Mouse (Mus musculus) forebrain, embryonic 15.5 days (tissue): ENCODE data around the gene Ube2l3. TPM values are rescaled to one million over a fixed set of nuclear protein-coding genes. Genes with fewer than 3 reads are reported as not detected.
A peak's percentile ranks its signal among the peaks of the same experiment; 100 is the strongest.

ENCODE experiments used
- microRNA counts: library from miRNA; unstranded; fragments of <30 nt; microRNA quantifications from one replicate; lab custom pipeline; 2016
- microRNA-seq: library from miRNA; unstranded; fragments of <30 nt; microRNA quantifications from one replicate; pipeline ENCODE4, GENCODE M21; 2016
- polyA plus RNA-seq: library from polyadenylated mRNA; unstranded; fragments of >200 nt; fragmentation: Nextera tagmentation; extraction: Ambion mirVana; gene quantifications from 2 replicates; pipeline ENCODE4 v1.2.1, GENCODE M21; 2015

Ube2l3 gene
- polyA plus RNA-seq, 1 experiment from 2014 or later = 307 TPM

MicroRNA genes within 50 kb of the gene (microRNA counts, 519-probe panel; counts per million panel counts)
- microRNA mmu-miR-130b (lab: Ali Mortazavi, UCI) (3,700 counts per million, percentile 89 among the panel's probes with 10 or more counts), microRNA mmu-miR-301b (lab: Ali Mortazavi, UCI) (2,897 counts per million, percentile 69 among the panel's probes with 10 or more counts)

Small RNA genes lying within 50 kb of the gene (microRNA-seq; reads per million reads assigned to microRNA genes)
- gene Mir130b (5,271 reads per million, percentile 91 among the genes with 10 or more reads in this experiment), gene Mir301b (136 reads per million, percentile 57 among the genes with 10 or more reads in this experiment)

Other genes starting within 250 kb of the Ube2l3 start
- gene Mapk1, start 219.3 kb downstream of the Ube2l3 start, polyA plus RNA-seq = 186 and 193 TPM in 2 replicates
- 181 and 183 TPM in 2 replicates for gene Ypel1, start 133.0 kb downstream of the Ube2l3 start, polyA plus RNA-seq
- gene Ppil2, start 91.4 kb downstream of the Ube2l3 start, polyA plus RNA-seq = 161 and 162 TPM in 2 replicates
- gene 2610318N02Rik, start 77.5 kb downstream of the Ube2l3 start, polyA plus RNA-seq = 27.1 and 30.1 TPM in 2 replicates
- 43.4 and 47.2 TPM in 2 replicates for gene Sdf2l1, start 70.3 kb downstream of the Ube2l3 start, polyA plus RNA-seq
- gene Ydjc, start 58.0 kb downstream of the Ube2l3 start, polyA plus RNA-seq = 23.1 and 26.3 TPM in 2 replicates
- gene Ccdc116, start 55.4 kb downstream of the Ube2l3 start, polyA plus RNA-seq = 1.3 TPM in 2 replicates
- 1.7 TPM in 2 replicates for gene Rimbp3, start 6.0 kb upstream of the Ube2l3 start, polyA plus RNA-seq
- gene Hic2, start 30.9 kb upstream of the Ube2l3 start, polyA plus RNA-seq = 8.6 and 8.8 TPM in 2 replicates
- gene Tmem191c, start 73.4 kb upstream of the Ube2l3 start, polyA plus RNA-seq = 23.6 and 24.0 TPM in 2 replicates
- gene Serpind1, start 128.7 kb upstream of the Ube2l3 start, polyA plus RNA-seq = 1.0 and 1.8 TPM in 2 replicates
- gene Snap29, start 203.3 kb upstream of the Ube2l3 start, polyA plus RNA-seq = 23.5 and 27.0 TPM in 2 replicates
- 56.1 and 58.9 TPM in 2 replicates for gene Pi4ka, start 203.7 kb upstream of the Ube2l3 start, polyA plus RNA-seq
- gene Crkl, start 249.3 kb upstream of the Ube2l3 start, polyA plus RNA-seq = 117 and 120 TPM in 2 replicates